Mouse (Mus musculus): ENCODE measurements at regions not wholly inside any gene's neighbourhood (a gene's known extent, or its start where the extent isn't known, plus 50 kb on each side); places are given as distances from the start of the nearest gene placed in this dataset.

DNA sequence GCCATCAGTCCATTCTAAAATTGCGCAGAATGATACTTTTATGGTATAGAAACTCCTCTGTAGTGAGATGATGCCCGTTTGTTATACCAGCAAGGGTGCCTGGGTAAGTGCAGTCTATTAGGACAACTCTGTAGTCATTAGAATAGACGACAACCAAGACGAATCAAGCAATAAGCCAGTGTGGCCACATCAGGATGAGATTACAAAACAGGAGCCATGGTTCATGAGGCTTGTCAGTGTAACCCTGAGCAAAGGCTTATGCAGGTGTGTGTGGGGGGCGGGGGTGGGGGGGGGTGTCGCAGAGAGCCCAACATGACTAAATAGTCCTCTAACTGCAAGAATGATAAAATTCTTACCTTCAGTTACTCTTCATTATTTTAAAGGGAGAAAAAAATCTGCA, 243.5 kb downstream of the Cd83 start:
- TF ChIP-seq CTCF (IDR thresholded peaks at IDR 0.05; ENCODE audit: low read depth): no peak
- no peak for TF ChIP-seq EP300 (IDR thresholded peaks at IDR 0.05; ENCODE audit: low read depth)
